Mouse (Mus musculus) right cerebral cortex, postnatal 4 days (tissue): ENCODE results near the gene Gm10577.

Experiments used
- DNase-seq: peaks from one replicate; pipeline ENCODE4 v3.0.0-alpha.2; 2022

Gene Gm10577

GRCm38 (mm10) chr4:101020596-101020995 is at the start of gene Gm10577:
Gene Gm10577 (minus strand): TSS chr4:101020696.
- no peak for DNase-seq

GRCm38 (mm10) chr4:101069154-101069971 is 48.9 kb upstream of the Gm10577 start:
- DNase-seq, result peak; percentile 32

- DNase-seq, result peak; percentile 49
Measured at GRCm38 (mm10) chr4:101068786-101069153, 48.3 kb upstream of the Gm10577 start, which contains the start of gene Raver2. Gene Raver2 (plus strand): TSS chr4:101068983.

GRCm38 (mm10) chr4:101066401-101066800 is 45.9 kb upstream of the Gm10577 start:
- DNase-seq, result no peak

- DNase-seq, result no peak
Measured at GRCm38 (mm10) chr4:101062146-101062545, 41.6 kb upstream of the Gm10577 start.

GRCm38 (mm10) chr4:101046576-101046975 is 26.1 kb upstream of the Gm10577 start:
- no peak for DNase-seq

GRCm38 (mm10) chr4:101044149-101044548 is 23.7 kb upstream of the Gm10577 start:
- DNase-seq, result no peak

GRCm38 (mm10) chr4:101043691-101044090 is 23.2 kb upstream of the Gm10577 start:
- DNase-seq, result no peak

- DNase-seq, result no peak
Measured at GRCm38 (mm10) chr4:101037156-101037555, 16.7 kb upstream of the Gm10577 start.

- no peak for DNase-seq
Measured at GRCm38 (mm10) chr4:101035131-101035530, 14.6 kb upstream of the Gm10577 start.

- no peak for DNase-seq
Measured at GRCm38 (mm10) chr4:101033047-101033446, 12.6 kb upstream of the Gm10577 start.

- DNase-seq, result no peak
Measured at GRCm38 (mm10) chr4:101027852-101028411, 7.4 kb upstream of the Gm10577 start.

- DNase-seq, result no peak
Measured at GRCm38 (mm10) chr4:101026995-101027394, 6.5 kb upstream of the Gm10577 start.

GRCm38 (mm10) chr4:101026566-101026965 is 6.1 kb upstream of the Gm10577 start:
- no peak for DNase-seq

- DNase-seq, result no peak
Measured at GRCm38 (mm10) chr4:101017806-101018205, 2.7 kb downstream of the Gm10577 start.

- no peak for DNase-seq
Measured at GRCm38 (mm10) chr4:101009092-101009491, 11.4 kb downstream of the Gm10577 start.

GRCm38 (mm10) chr4:101008362-101008769 is 12.1 kb downstream of the Gm10577 start:
- no peak for DNase-seq

- DNase-seq, result no peak
Measured at GRCm38 (mm10) chr4:101002961-101003360, 17.5 kb downstream of the Gm10577 start.

- no peak for DNase-seq
Measured at GRCm38 (mm10) chr4:101001073-101001472, 19.4 kb downstream of the Gm10577 start.

- DNase-seq, result no peak
Measured at GRCm38 (mm10) chr4:101000622-101001021, 19.9 kb downstream of the Gm10577 start.

GRCm38 (mm10) chr4:100998906-100999305 is 21.6 kb downstream of the Gm10577 start:
- DNase-seq, result no peak

GRCm38 (mm10) chr4:100998145-100998544 is 22.4 kb downstream of the Gm10577 start:
- peak; percentile 62 for DNase-seq

GRCm38 (mm10) chr4:100996060-100996651 is 24.3 kb downstream of the Gm10577 start:
- no peak for DNase-seq

GRCm38 (mm10) chr4:100995617-100996016 is 24.9 kb downstream of the Gm10577 start:
- no peak for DNase-seq
